Mouse (Mus musculus) MN1 (cell line): ENCODE measurements at regions not wholly inside any gene's neighbourhood (a gene's known extent, or its start where the extent isn't known, plus 50 kb on each side); places are given as distances from the start of the nearest gene placed in this dataset.

ENCODE experiments used
- DNase-seq: peaks from one replicate; pipeline ENCODE4 v3.0.0-alpha.2; 2016; ENCODE audit warnings: low spot score

GRCm38 (mm10) chr2:115309856-115310631, 271.5 kb upstream of the BC052040 start:
- DNase-seq: no peak

- no peak for DNase-seq
Observed at GRCm38 (mm10) chr2:115318551-115318950, 263.0 kb upstream of the BC052040 start.

GRCm38 (mm10) chr2:115322582-115322981, 258.9 kb upstream of the BC052040 start:
- no peak for DNase-seq

- DNase-seq: no peak
Observed at GRCm38 (mm10) chr2:115326526-115326925, 255.0 kb upstream of the BC052040 start.

- DNase-seq: no peak
Observed at GRCm38 (mm10) chr2:115338178-115338577, 243.3 kb upstream of the BC052040 start.

GRCm38 (mm10) chr2:115339034-115339433, 242.5 kb upstream of the BC052040 start:
- DNase-seq: no peak

GRCm38 (mm10) chr2:115342360-115342759, 239.2 kb upstream of the BC052040 start:
- DNase-seq: no peak

- DNase-seq: no peak
Observed at GRCm38 (mm10) chr2:115346551-115346950, 235.0 kb upstream of the BC052040 start.

- no peak for DNase-seq
Observed at GRCm38 (mm10) chr2:115348263-115348662, 233.3 kb upstream of the BC052040 start.

- no peak for DNase-seq
Observed at GRCm38 (mm10) chr2:115371072-115371471, 210.4 kb upstream of the BC052040 start.

- DNase-seq: no peak
Observed at GRCm38 (mm10) chr2:115375336-115375735, 206.2 kb upstream of the BC052040 start.

GRCm38 (mm10) chr2:115384414-115385180, 196.9 kb upstream of the BC052040 start:
- no peak for DNase-seq

- DNase-seq: no peak
Observed at GRCm38 (mm10) chr2:115385207-115386168, 196.0 kb upstream of the BC052040 start.

- DNase-seq: no peak
Observed at GRCm38 (mm10) chr2:115391575-115391974, 189.9 kb upstream of the BC052040 start.

GRCm38 (mm10) chr2:115392082-115392762, 189.3 kb upstream of the BC052040 start:
- DNase-seq: no peak

GRCm38 (mm10) chr2:115394091-115394490, 187.4 kb upstream of the BC052040 start:
- no peak for DNase-seq

- DNase-seq: no peak
Observed at GRCm38 (mm10) chr2:115398550-115398949, 183.0 kb upstream of the BC052040 start.

GRCm38 (mm10) chr2:115399107-115399740, 182.3 kb upstream of the BC052040 start:
- no peak for DNase-seq

GRCm38 (mm10) chr2:115399987-115400550, 181.4 kb upstream of the BC052040 start:
- no peak for DNase-seq

- DNase-seq: no peak
Observed at GRCm38 (mm10) chr2:115402246-115402645, 179.3 kb upstream of the BC052040 start.

GRCm38 (mm10) chr2:115432476-115432875, 149.0 kb upstream of the BC052040 start:
- no peak for DNase-seq
